Mouse (Mus musculus) limb, embryonic 11.5 days (tissue): ENCODE measurements around the gene Gm26920. TPM values are rescaled to one million over a fixed set of nuclear protein-coding genes. Genes with fewer than 3 reads are reported as not detected.
"Not testable (repeated sequence)": the region's sequence is repeated elsewhere in the genome, so short reads cannot be mapped to it uniquely, and the experiment has no call there.

Experiments used
- ATAC-seq: fragments of 200-750 bp; cut with Nextera tagmentation; 2 replicates; pipeline ENCODE4 v1.8.0; 2017; ENCODE audit warnings: low read depth; ENCODE audit not compliant: insufficient number of reproducible peaks, low FRiP score, low TSS enrichment
- DNase-seq: peaks from one replicate; pipeline ENCODE4 v3.0.0-alpha.2; 2015; ENCODE audit warnings: low spot score
- H3K27ac ChIP-seq: fragments of 300-500 bp; sonication (generic); replicated peaks from 2 replicates; pipeline ENCODE4 v1.5.1; 2014; ENCODE audit warnings: low read depth, mild to moderate bottlenecking, low read length
- H3K27me3 ChIP-seq: fragments of 300-500 bp; sonication (generic); 2 replicates; pipeline ENCODE4 v1.6.1; 2014; ENCODE audit warnings: mild to moderate bottlenecking, low read length, mixed read lengths; ENCODE audit not compliant: control insufficient read depth, insufficient read depth
- H3K36me3 ChIP-seq: fragments of 300-500 bp; sonication (generic); 2 replicates; pipeline ENCODE4 v1.6.1; 2014; ENCODE audit warnings: mild to moderate bottlenecking, low read length, moderate library complexity, mixed read lengths; ENCODE audit not compliant: control insufficient read depth, insufficient read depth
- H3K4me1 ChIP-seq: fragments of 300-500 bp; sonication (generic); 2 replicates; pipeline ENCODE4 v1.6.1; 2014; ENCODE audit warnings: low read length, mixed read lengths; ENCODE audit not compliant: control insufficient read depth, insufficient read depth
- H3K4me2 ChIP-seq: fragments of 300-500 bp; sonication (generic); 2 replicates; pipeline ENCODE4 v1.6.1; 2014; ENCODE audit warnings: low read depth, mild to moderate bottlenecking, moderate library complexity; ENCODE audit not compliant: severe bottlenecking
- H3K4me3 ChIP-seq: fragments of 300-500 bp; sonication (generic); 2 replicates; pipeline ENCODE4 v1.5.1; 2014; ENCODE audit warnings: low read depth, low read length
- H3K9ac ChIP-seq: fragments of 300-500 bp; sonication (generic); 2 replicates; pipeline ENCODE4 v1.6.1; 2014; ENCODE audit warnings: mild to moderate bottlenecking, low read length
- H3K9me3 ChIP-seq: fragments of 300-500 bp; sonication (generic); 2 replicates; pipeline ENCODE4 v1.6.1; 2016; ENCODE audit warnings: low read length; ENCODE audit not compliant: control insufficient read depth
- WGBS: fragments of 180-500 bp; shearing (Covaris S2); extraction: QIAGEN DNeasy Blood & Tissue Kit; methylation state at CpG from one replicate; pipeline ENCODE4 v1.1.7; 2014; 5-methylcytosine and 5-hydroxymethylcytosine counted together
- polyA plus RNA-seq: library from polyadenylated mRNA; unstranded; fragments of >200 nt; fragmentation: Nextera tagmentation; extraction: Ambion mirVana; gene quantifications from 2 replicates; pipeline ENCODE4 v1.2.1, GENCODE M21; 2014

Gm26920 gene
- 3.2 and 4.6 TPM in 2 replicates for polyA plus RNA-seq

- Histone ChIP-seq H3K36me3 (peaks cover 5% of the 10 kb centered on the region), H3K4me3 (peak within 1 kb of the TSS; percentile 71), H3K4me2 (peak within 1 kb of the TSS; percentile 77), H3K9ac (peak within 1 kb of the TSS; percentile 80), H3K4me1 (peaks cover 9% of the 10 kb centered on the region), H3K9me3 (0 out of 2 replicates have a peak, but pooled peaks cover under 1% of the 10 kb centered on the region), H3K27ac (peak within 1 kb of the TSS; percentile 67; the same call in 1 of the 2 replicates), H3K27me3 (no peaks in the 10 kb centered on the region)
- under 1% methylated on average over 40 of the region's 40 CpGs for WGBS
- DNase-seq: peak; percentile 98
- peak; percentile 89 for ATAC-seq
Observed at GRCm38 (mm10) chr7:30090092-30090969, at the start of gene Gm26920, which contains the start of gene Zfp566. Gm26920 (minus strand) TSS chr7:30090410. Zfp566 (minus strand) TSS chr7:30090527.

- H3K4me3 ChIP-seq: no peak overlapping the region
- H3K36me3 ChIP-seq: peaks cover 17% of the 10 kb centered on the region
- DNase-seq: no peak
- H3K4me1 ChIP-seq: no peaks in the 10 kb centered on the region
- ATAC-seq: no peak
- 93% methylated on average over 10 of the region's 10 CpGs for WGBS
- H3K27ac ChIP-seq: no peak overlapping the region
- no peak overlapping the region for H3K9ac ChIP-seq
- H3K27me3 ChIP-seq: no peaks in the 10 kb centered on the region
- H3K4me2 ChIP-seq: no peak overlapping the region
- H3K9me3 ChIP-seq: 0 out of 2 replicates have a peak, but pooled peaks cover 2% of the 10 kb centered on the region
Observed at GRCm38 (mm10) chr7:30136826-30137225, 46.6 kb upstream of the Gm26920 start.

- H3K4me1 ChIP-seq: no peaks in the 10 kb centered on the region
- no peaks in the 10 kb centered on the region for H3K9me3 ChIP-seq
- no peak overlapping the region for H3K9ac ChIP-seq
- ATAC-seq: no peak
- H3K36me3 ChIP-seq: peaks cover 22% of the 10 kb centered on the region
- no peak overlapping the region for H3K4me3 ChIP-seq
- 89% methylated on average over 4 of the region's 4 CpGs for WGBS
- no peak overlapping the region for H3K4me2 ChIP-seq
- H3K27ac ChIP-seq: no peak overlapping the region
- DNase-seq: no peak
- H3K27me3 ChIP-seq: no peaks in the 10 kb centered on the region
Observed at GRCm38 (mm10) chr7:30132396-30132795, 42.2 kb upstream of the Gm26920 start.

- WGBS: 94% methylated on average over 8 of the region's 8 CpGs
- DNase-seq: no peak
- Histone ChIP-seq H3K9ac (no peak overlapping the region), H3K4me1 (no peaks in the 10 kb centered on the region), H3K27me3 (no peaks in the 10 kb centered on the region), H3K4me3 (no peak overlapping the region), H3K9me3 (no peaks in the 10 kb centered on the region), H3K4me2 (no peak overlapping the region), H3K27ac (no peak overlapping the region), H3K36me3 (peaks cover 23% of the 10 kb centered on the region)
- no peak for ATAC-seq
Observed at GRCm38 (mm10) chr7:30129900-30130299, 39.7 kb upstream of the Gm26920 start.

- H3K27ac ChIP-seq: no peak overlapping the region
- H3K36me3 ChIP-seq: peaks cover under 1% of the 10 kb centered on the region; the same call in 1 of the 2 replicates
- DNase-seq (no peak), ATAC-seq (peak; percentile 69; the same call in 1 of the 2 replicates)
- H3K4me1 ChIP-seq: no peaks in the 10 kb centered on the region
- WGBS: 11% methylated on average over 15 of the region's 15 CpGs
- H3K9me3 ChIP-seq: no peaks in the 10 kb centered on the region
- H3K4me2 ChIP-seq: peak overlapping the region; percentile 86
- H3K4me3 ChIP-seq: peak overlapping the region; percentile 64
- H3K27me3 ChIP-seq: no peaks in the 10 kb centered on the region
- peak overlapping the region; percentile 78 for H3K9ac ChIP-seq
Observed at GRCm38 (mm10) chr7:30122188-30122530, 31.9 kb upstream of the Gm26920 start.

GRCm38 (mm10) chr7:30121308-30122187 lies 31.3 kb upstream of the Gm26920 start, which contains the start of gene Zfp382:
Zfp382 (plus strand) TSS chr7:30121942.
- WGBS: 1% methylated on average over 61 of the region's 61 CpGs
- peak; percentile 93 for ATAC-seq
- no peaks in the 10 kb centered on the region for H3K27me3 ChIP-seq
- H3K4me1 ChIP-seq: no peaks in the 10 kb centered on the region
- H3K4me2 ChIP-seq: peak within 1 kb of the TSS; percentile 86
- H3K27ac ChIP-seq: peak within 1 kb of the TSS; percentile 45
- H3K9me3 ChIP-seq: no peaks in the 10 kb centered on the region
- H3K9ac ChIP-seq: peak within 1 kb of the TSS; percentile 78
- peak within 1 kb of the TSS; percentile 64 for H3K4me3 ChIP-seq
- peak; percentile 94 for DNase-seq
- no peaks in the 10 kb centered on the region for H3K36me3 ChIP-seq

- WGBS: 93% methylated on average over 12 of the region's 12 CpGs
Observed at GRCm38 (mm10) chr7:30117935-30118334, 27.7 kb upstream of the Gm26920 start.

GRCm38 (mm10) chr7:30116076-30116475 lies 25.9 kb upstream of the Gm26920 start:
- Histone ChIP-seq H3K27me3 (no peaks in the 10 kb centered on the region), H3K4me2 (no peak overlapping the region), H3K27ac (no peak overlapping the region), H3K36me3 (no peaks in the 10 kb centered on the region), H3K4me3 (no peak overlapping the region), H3K9ac (no peak overlapping the region), H3K4me1 (no peaks in the 10 kb centered on the region), H3K9me3 (no peaks in the 10 kb centered on the region)
- ATAC-seq (no peak), DNase-seq (no peak)
- 93% methylated on average over 5 of the region's 5 CpGs for WGBS

More at GRCm38 (mm10) chr7:30117935-30118334, 27.7 kb upstream of the Gm26920 start:
- H3K27me3 ChIP-seq, H3K4me1 ChIP-seq, H3K27ac ChIP-seq, H3K9ac ChIP-seq, H3K4me2 ChIP-seq, DNase-seq, ATAC-seq, H3K4me3 ChIP-seq, H3K36me3 ChIP-seq, H3K9me3 ChIP-seq: not testable (repeated sequence)
